Mouse (Mus musculus): ENCODE results near the gene Tubg2.
A peak's percentile ranks its signal among the peaks of the same experiment; 100 is the strongest.

The Tubg2 gene

GRCm38 (mm10) chr11:101167211-101167962, 11.7 kb downstream of the Tubg2 start:
- no peak for DNase-seq

- no peak for DNase-seq
These were observed 12.2 kb downstream of the Tubg2 start for GRCm38 (mm10) chr11:101167963-101168300.

GRCm38 (mm10) chr11:101168301-101168980, 12.7 kb downstream of the Tubg2 start:
- DNase-seq: peak; percentile 34 to 43

GRCm38 (mm10) chr11:101169301-101170107, 13.8 kb downstream of the Tubg2 start:
- DNase-seq: peak; percentile 57 to 61

- DNase-seq: peak; percentile 69 to 71
These were observed 14.7 kb downstream of the Tubg2 start, which contains the start of gene Cntnap1 for GRCm38 (mm10) chr11:101170354-101170810. Gene Cntnap1, plus strand, starts transcription at chr11:101170523.

GRCm38 (mm10) chr11:101170811-101171610, 15.3 kb downstream of the Tubg2 start, which contains the start of gene Plekhh3:
Gene Plekhh3, minus strand, starts transcription at chr11:101171351.
- DNase-seq: peak; percentile 96

GRCm38 (mm10) chr11:101171721-101172433, 16.2 kb downstream of the Tubg2 start:
- DNase-seq: peak; percentile 83 to 84

GRCm38 (mm10) chr11:101172434-101172815, 16.7 kb downstream of the Tubg2 start:
- DNase-seq: no peak

- peak; percentile 72 to 79 for DNase-seq
These were observed 17.4 kb downstream of the Tubg2 start for GRCm38 (mm10) chr11:101173112-101173511.

- DNase-seq: peak; percentile 76 to 79
These were observed 18.1 kb downstream of the Tubg2 start for GRCm38 (mm10) chr11:101173631-101174388.

- peak; percentile 76 to 83 for DNase-seq
These were observed 18.7 kb downstream of the Tubg2 start for GRCm38 (mm10) chr11:101174389-101174745.

GRCm38 (mm10) chr11:101174851-101175628, 19.3 kb downstream of the Tubg2 start, which contains the start of gene Ccr10:
Gene Ccr10, minus strand, starts transcription at chr11:101175443.
- DNase-seq: peak; percentile 60 to 67

GRCm38 (mm10) chr11:101175636-101176116, 20.0 kb downstream of the Tubg2 start:
- DNase-seq: peak; percentile 84 to 86

- DNase-seq: peak; percentile 83
These were observed 20.5 kb downstream of the Tubg2 start for GRCm38 (mm10) chr11:101176117-101176691.

- peak; percentile 94 to 97 for DNase-seq
These were observed 21.4 kb downstream of the Tubg2 start for GRCm38 (mm10) chr11:101176933-101177773.

GRCm38 (mm10) chr11:101178061-101179058, 22.7 kb downstream of the Tubg2 start:
- peak; percentile 52 to 61 for DNase-seq

- DNase-seq: peak; percentile 67 to 68
These were observed 23.6 kb downstream of the Tubg2 start for GRCm38 (mm10) chr11:101179306-101179705.
